Mouse (Mus musculus): ENCODE data around the gene N4bp2l1.

DNA sequence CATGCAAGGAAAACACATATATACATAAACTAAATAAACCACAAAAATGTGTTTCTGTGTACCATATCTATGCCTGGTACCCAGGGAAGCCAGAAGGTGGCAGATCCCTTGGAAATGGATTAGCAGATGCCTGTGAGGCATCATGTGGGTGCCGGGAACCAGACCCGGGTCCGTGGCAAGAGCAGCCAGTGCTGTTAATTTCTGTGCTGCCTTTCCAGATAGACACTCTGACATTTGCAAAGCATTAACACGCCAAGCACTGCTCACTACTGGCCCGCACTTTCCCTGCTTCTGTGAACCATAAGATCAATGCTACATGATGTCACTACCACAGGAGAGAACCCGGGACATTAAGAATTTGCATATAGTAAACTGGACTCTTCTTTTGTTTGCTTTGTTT, 9.1 kb upstream of the N4bp2l1 start:
- TF ChIP-seq TAL1 (IDR thresholded peaks at IDR 0.05; ENCODE audit: low read length) (no peak), GATA1 (IDR thresholded peaks at IDR 0.05; ENCODE audit: low read length) (no peak)
